Mouse (Mus musculus) E14TG2a.4 (cell line): ENCODE data around the gene Gm20481.

Experiments
- CTCF ChIP-seq: conservative IDR thresholded peaks from 2 replicates; pipeline ENCODE4 v1.5.1; 2014; ENCODE audit warnings: low read length
- NANOG ChIP-seq: IDR thresholded peaks from 2 replicates; pipeline ENCODE4 v1.6.1; 2014; ENCODE audit warnings: borderline replicate concordance, low read length, mixed read lengths
- POU5F1 ChIP-seq: IDR thresholded peaks from 2 replicates; pipeline ENCODE4 v1.6.1; 2014; ENCODE audit warnings: low read length, borderline replicate concordance

DNA sequence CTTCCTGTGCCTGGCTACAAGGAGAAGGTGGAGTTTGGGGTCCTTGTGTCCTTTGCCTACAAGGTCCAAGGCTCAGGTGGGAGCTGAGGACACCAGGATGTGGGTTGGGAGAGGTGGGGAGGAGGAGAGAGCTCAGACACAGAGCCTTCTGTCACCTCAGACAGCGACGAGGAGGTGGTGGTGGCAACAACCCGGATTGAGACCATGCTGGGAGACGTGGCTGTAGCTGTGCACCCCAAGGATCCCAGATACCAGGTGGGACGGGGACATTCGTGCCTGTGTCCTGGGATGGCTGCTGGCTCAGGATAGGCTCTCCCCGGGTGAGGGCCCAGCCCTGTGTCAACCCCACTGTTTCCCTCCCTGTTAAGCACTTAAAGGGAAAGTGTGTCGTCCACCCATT lies 41.7 kb downstream of the Gm20481 start:
- TF ChIP-seq CTCF (no peak), NANOG (no peak), POU5F1 (no peak)
